Mouse (Mus musculus) midbrain, embryonic 13.5 days (tissue): ENCODE measurements around the gene Col25a1. TPM values are rescaled to one million over a fixed set of nuclear protein-coding genes. Genes with fewer than 3 reads are reported as not detected.

Experiments used
- ATAC-seq: fragments of 200-750 bp; cut with Nextera tagmentation; 2 replicates; pipeline ENCODE4 v1.8.0; 2017; ENCODE audit warnings: mild to moderate bottlenecking, moderate TSS enrichment, moderate library complexity
- H3K27ac ChIP-seq: fragments of 300-500 bp; sonication (generic); 2 replicates; pipeline ENCODE4 v1.5.1; 2015; ENCODE audit warnings: inconsistent platforms, mild to moderate bottlenecking, moderate library complexity
- H3K27me3 ChIP-seq: fragments of 300-500 bp; sonication (generic); 2 replicates; pipeline ENCODE4 v1.6.1; 2015; ENCODE audit warnings: mild to moderate bottlenecking, inconsistent platforms
- H3K36me3 ChIP-seq: fragments of 300-500 bp; sonication (generic); 2 replicates; pipeline ENCODE4 v1.6.1; 2015; ENCODE audit warnings: mild to moderate bottlenecking, inconsistent platforms
- H3K4me1 ChIP-seq: fragments of 300-500 bp; sonication (generic); replicated peaks from 2 replicates; pipeline ENCODE4 v1.6.1; 2015; ENCODE audit warnings: inconsistent platforms
- H3K4me2 ChIP-seq: fragments of 300-500 bp; sonication (generic); replicated peaks from 2 replicates; pipeline ENCODE4 v1.6.1; 2015; ENCODE audit warnings: moderate library complexity, mild to moderate bottlenecking, inconsistent platforms
- H3K4me3 ChIP-seq: fragments of 300-500 bp; sonication (generic); replicated peaks from 2 replicates; pipeline ENCODE4 v1.5.1; 2015; ENCODE audit warnings: mild to moderate bottlenecking, inconsistent platforms
- H3K9ac ChIP-seq: fragments of 300-500 bp; sonication (generic); replicated peaks from 2 replicates; pipeline ENCODE4 v1.6.1; 2015; ENCODE audit warnings: mild to moderate bottlenecking, inconsistent platforms
- H3K9me3 ChIP-seq: fragments of 300-500 bp; sonication (generic); 2 replicates; pipeline ENCODE4 v1.6.1; 2016; ENCODE audit warnings: mild to moderate bottlenecking, inconsistent platforms
- WGBS: fragments of 180-500 bp; shearing (Covaris S2); methylation state at CpG from one replicate; pipeline ENCODE4 v1.1.7; 2015; 5-methylcytosine and 5-hydroxymethylcytosine counted together
- polyA plus RNA-seq: library from polyadenylated mRNA; unstranded; fragments of >200 nt; fragmentation: Nextera tagmentation; extraction: Ambion mirVana; gene quantifications from 2 replicates; pipeline ENCODE4 v1.2.1, GENCODE M21; 2015

The Col25a1 gene
- polyA plus RNA-seq, 1 experiment from 2014 or later: 11.2 TPM

- H3K4me1 ChIP-seq: peaks cover 7% of the 10 kb centered on the region; the same call in 1 of the 2 replicates
- H3K4me3 ChIP-seq: no peak overlapping the region
- no peaks in the 10 kb centered on the region for H3K9me3 ChIP-seq
- H3K27me3 ChIP-seq: no peaks in the 10 kb centered on the region
- no peak overlapping the region for H3K27ac ChIP-seq
- WGBS: 61% methylated on average over 13 of the region's 13 CpGs
- no peak overlapping the region for H3K9ac ChIP-seq
- 0 out of 2 replicates have a peak, but pooled peaks have one; percentile 30 for ATAC-seq
- H3K4me2 ChIP-seq: no peak overlapping the region
- no peaks in the 10 kb centered on the region for H3K36me3 ChIP-seq
These were observed 312.7 kb downstream of the Col25a1 start for GRCm38 (mm10) chr3:130443842-130444627.

GRCm38 (mm10) chr3:130449864-130450263, 318.6 kb downstream of the Col25a1 start:
- no peak overlapping the region for H3K4me3 ChIP-seq
- no peaks in the 10 kb centered on the region for H3K36me3 ChIP-seq
- no peaks in the 10 kb centered on the region for H3K9me3 ChIP-seq
- 0 out of 2 replicates have a peak overlapping the region, but pooled peaks have one; percentile 21 for H3K27ac ChIP-seq
- H3K27me3 ChIP-seq: no peaks in the 10 kb centered on the region
- WGBS: 62% methylated on average over 7 of the region's 7 CpGs
- peaks cover 3% of the 10 kb centered on the region; the same call in 1 of the 2 replicates for H3K4me1 ChIP-seq
- no peak overlapping the region for H3K4me2 ChIP-seq
- no peak overlapping the region for H3K9ac ChIP-seq
- ATAC-seq: peak; percentile 55; the same call in 1 of the 2 replicates

GRCm38 (mm10) chr3:130465371-130465770, 334.1 kb downstream of the Col25a1 start:
- H3K4me3 ChIP-seq: no peak overlapping the region
- peaks cover 7% of the 10 kb centered on the region; the same call in 1 of the 2 replicates for H3K9me3 ChIP-seq
- H3K9ac ChIP-seq: no peak overlapping the region
- 85% methylated on average over 5 of the region's 5 CpGs for WGBS
- no peaks in the 10 kb centered on the region for H3K4me1 ChIP-seq
- H3K27me3 ChIP-seq: no peaks in the 10 kb centered on the region
- no peaks in the 10 kb centered on the region for H3K36me3 ChIP-seq
- no peak for ATAC-seq
- H3K27ac ChIP-seq: no peak overlapping the region
- no peak overlapping the region for H3K4me2 ChIP-seq

- Histone ChIP-seq H3K27ac (no peak overlapping the region), H3K36me3 (no peaks in the 10 kb centered on the region), H3K9ac (no peak overlapping the region), H3K9me3 (no peaks in the 10 kb centered on the region), H3K4me2 (no peak overlapping the region), H3K4me1 (no peaks in the 10 kb centered on the region), H3K27me3 (no peaks in the 10 kb centered on the region), H3K4me3 (no peak overlapping the region)
- no peak for ATAC-seq
- 81% methylated on average over 4 of the region's 4 CpGs for WGBS
These were observed 342.0 kb downstream of the Col25a1 start for GRCm38 (mm10) chr3:130473211-130473768.

- H3K4me3 ChIP-seq: no peak overlapping the region
- no peaks in the 10 kb centered on the region for H3K36me3 ChIP-seq
- WGBS: 96% methylated on average over 7 of the region's 7 CpGs
- no peak overlapping the region for H3K27ac ChIP-seq
- no peaks in the 10 kb centered on the region for H3K9me3 ChIP-seq
- no peak overlapping the region for H3K4me2 ChIP-seq
- no peaks in the 10 kb centered on the region for H3K27me3 ChIP-seq
- no peak for ATAC-seq
- no peak overlapping the region for H3K9ac ChIP-seq
- no peaks in the 10 kb centered on the region for H3K4me1 ChIP-seq
These were observed 342.7 kb downstream of the Col25a1 start for GRCm38 (mm10) chr3:130473970-130474369.

- ATAC-seq: peak; percentile 67
- Histone ChIP-seq H3K4me3 (no peak overlapping the region), H3K4me2 (no peak overlapping the region), H3K4me1 (0 out of 2 replicates have a peak, but pooled peaks cover 5% of the 10 kb centered on the region), H3K9me3 (no peaks in the 10 kb centered on the region), H3K27me3 (no peaks in the 10 kb centered on the region), H3K9ac (no peak overlapping the region), H3K27ac (no peak overlapping the region), H3K36me3 (no peaks in the 10 kb centered on the region)
- WGBS: 82% methylated on average over 8 of the region's 8 CpGs
These were observed 351.2 kb downstream of the Col25a1 start for GRCm38 (mm10) chr3:130482513-130482912.

- H3K4me2 ChIP-seq: no peak overlapping the region
- no peak overlapping the region for H3K4me3 ChIP-seq
- 91% methylated on average over 4 of the region's 4 CpGs for WGBS
- no peaks in the 10 kb centered on the region for H3K9me3 ChIP-seq
- H3K27ac ChIP-seq: no peak overlapping the region
- peaks cover 3% of the 10 kb centered on the region for H3K4me1 ChIP-seq
- H3K36me3 ChIP-seq: no peaks in the 10 kb centered on the region
- no peak for ATAC-seq
- no peaks in the 10 kb centered on the region for H3K27me3 ChIP-seq
- no peak overlapping the region for H3K9ac ChIP-seq
These were observed 357.5 kb downstream of the Col25a1 start for GRCm38 (mm10) chr3:130488839-130489238.

GRCm38 (mm10) chr3:130494192-130494591, 362.9 kb downstream of the Col25a1 start:
- Histone ChIP-seq H3K27me3 (no peaks in the 10 kb centered on the region), H3K27ac (no peak overlapping the region), H3K4me3 (no peak overlapping the region), H3K9me3 (no peaks in the 10 kb centered on the region), H3K4me2 (no peak overlapping the region), H3K36me3 (no peaks in the 10 kb centered on the region), H3K9ac (no peak overlapping the region), H3K4me1 (peaks cover 13% of the 10 kb centered on the region)
- ATAC-seq: no peak
- WGBS: 4% methylated on average over 1 of the region's 1 CpGs

GRCm38 (mm10) chr3:130494665-130495396, 363.5 kb downstream of the Col25a1 start:
- Histone ChIP-seq H3K9me3 (no peaks in the 10 kb centered on the region), H3K27ac (no peak overlapping the region), H3K4me1 (peaks cover 13% of the 10 kb centered on the region), H3K4me3 (no peak overlapping the region), H3K36me3 (no peaks in the 10 kb centered on the region), H3K9ac (no peak overlapping the region), H3K4me2 (no peak overlapping the region), H3K27me3 (no peaks in the 10 kb centered on the region)
- WGBS: 57% methylated on average over 20 of the region's 20 CpGs
- 0 out of 2 replicates have a peak, but pooled peaks have one; percentile 48 for ATAC-seq

- no peaks in the 10 kb centered on the region for H3K9me3 ChIP-seq
- no peak overlapping the region for H3K4me3 ChIP-seq
- no peaks in the 10 kb centered on the region for H3K36me3 ChIP-seq
- H3K27ac ChIP-seq: no peak overlapping the region
- H3K27me3 ChIP-seq: no peaks in the 10 kb centered on the region
- peaks cover 17% of the 10 kb centered on the region for H3K4me1 ChIP-seq
- no peak overlapping the region for H3K4me2 ChIP-seq
- no peak overlapping the region for H3K9ac ChIP-seq
- 88% methylated on average over 2 of the region's 2 CpGs for WGBS
- no peak for ATAC-seq
These were observed 365.7 kb downstream of the Col25a1 start for GRCm38 (mm10) chr3:130497036-130497435.

GRCm38 (mm10) chr3:130501713-130502112, 370.4 kb downstream of the Col25a1 start:
- WGBS: 32% methylated on average over 3 of the region's 3 CpGs
- 0 out of 2 replicates have a peak, but pooled peaks cover 4% of the 10 kb centered on the region for H3K4me1 ChIP-seq
- no peak overlapping the region for H3K27ac ChIP-seq
- H3K9ac ChIP-seq: no peak overlapping the region
- ATAC-seq: 0 out of 2 replicates have a peak, but pooled peaks have one; percentile 14
- no peaks in the 10 kb centered on the region for H3K9me3 ChIP-seq
- no peaks in the 10 kb centered on the region for H3K27me3 ChIP-seq
- H3K4me3 ChIP-seq: no peak overlapping the region
- no peak overlapping the region for H3K4me2 ChIP-seq
- no peaks in the 10 kb centered on the region for H3K36me3 ChIP-seq

GRCm38 (mm10) chr3:130508330-130508729, 377.0 kb downstream of the Col25a1 start:
- Histone ChIP-seq H3K9ac (no peak overlapping the region), H3K4me2 (no peak overlapping the region), H3K4me3 (no peak overlapping the region), H3K9me3 (no peaks in the 10 kb centered on the region), H3K36me3 (no peaks in the 10 kb centered on the region), H3K27me3 (no peaks in the 10 kb centered on the region), H3K27ac (no peak overlapping the region), H3K4me1 (no peaks in the 10 kb centered on the region)
- WGBS: 93% methylated on average over 2 of the region's 2 CpGs
- ATAC-seq: no peak
